Mouse (Mus musculus) lung, postnatal 0 days (tissue): ENCODE results near the gene Cers6.

Experiments
- CTCF ChIP-seq: IDR thresholded peaks from 2 replicates; pipeline ENCODE4 v1.5.1; 2016; ENCODE audit warnings: antibody characterized with exemption, mild to moderate bottlenecking
- EP300 ChIP-seq: IDR thresholded peaks from 2 replicates; pipeline ENCODE4 v1.6.1; 2016; ENCODE audit warnings: antibody characterized with exemption, mild to moderate bottlenecking, control low read depth

GRCm38 (mm10) chr2:68975780-68976179, 114.5 kb downstream of the Cers6 start:
- TF ChIP-seq EP300 (no peak), CTCF (no peak)
